Mouse (Mus musculus) gastrocnemius, postnatal 14 days (tissue): ENCODE data around the gene Taar7f. TPM values are rescaled to one million over a fixed set of nuclear protein-coding genes. Genes with fewer than 3 reads are reported as not detected.

Experiments
- total RNA-seq, 2 experiments: library from RNA; stranded (reverse); gene quantifications; 2 replicates each; pipeline ENCODE4 v1.2.3; 2021

Taar7f gene
- total RNA-seq, 2 experiments from 2014 or later, result not detected

Other genes with a start within 250 kb of the Taar7f start
- gene Vnn3, start 198.0 kb upstream of the Taar7f start, total RNA-seq, result not detected
- gene Vnn1, start 154.8 kb upstream of the Taar7f start, total RNA-seq, result under 1 TPM; 0.10 to 0.40 TPM
- not detected for gene Taar1, start 129.2 kb upstream of the Taar7f start, total RNA-seq
- not detected for gene Taar2, start 110.9 kb upstream of the Taar7f start, total RNA-seq
- gene Taar3, start 100.0 kb upstream of the Taar7f start, total RNA-seq, result not detected
- gene Taar4, start 89.0 kb upstream of the Taar7f start, total RNA-seq, result not detected
- not detected for gene Taar5, start 78.8 kb upstream of the Taar7f start, total RNA-seq
- not detected for gene Taar6, start 63.9 kb upstream of the Taar7f start, total RNA-seq
- not detected for gene Taar7a, start 56.0 kb upstream of the Taar7f start, total RNA-seq
- not detected for gene Taar7b, start 49.6 kb upstream of the Taar7f start, total RNA-seq
- gene Taar7d, start 22.3 kb upstream of the Taar7f start, total RNA-seq, result not detected
- gene Taar7e, start 11.9 kb upstream of the Taar7f start, total RNA-seq, result not detected
- gene Taar8a, start 27.0 kb downstream of the Taar7f start, total RNA-seq, result not detected
- gene Taar8b, start 42.8 kb downstream of the Taar7f start, total RNA-seq, result not detected
- gene Taar8c, start 52.4 kb downstream of the Taar7f start, total RNA-seq, result not detected
- gene Taar9, start 60.0 kb downstream of the Taar7f start, total RNA-seq, result not detected
- 10 to 100 TPM; 23.6 to 35.9 TPM for gene Stx7, start 99.8 kb downstream of the Taar7f start, total RNA-seq
- under 1 TPM; 0.64 to 0.92 TPM for gene Moxd1, start 174.0 kb downstream of the Taar7f start, total RNA-seq